Mouse (Mus musculus): ENCODE results near the gene Nck2. TPM values are rescaled to one million over a fixed set of nuclear protein-coding genes. Genes with fewer than 3 reads are reported as not detected.

Nck2 gene
- polyA plus RNA-seq, 1 experiment from 2014 or later: 35.3 TPM

DNA sequence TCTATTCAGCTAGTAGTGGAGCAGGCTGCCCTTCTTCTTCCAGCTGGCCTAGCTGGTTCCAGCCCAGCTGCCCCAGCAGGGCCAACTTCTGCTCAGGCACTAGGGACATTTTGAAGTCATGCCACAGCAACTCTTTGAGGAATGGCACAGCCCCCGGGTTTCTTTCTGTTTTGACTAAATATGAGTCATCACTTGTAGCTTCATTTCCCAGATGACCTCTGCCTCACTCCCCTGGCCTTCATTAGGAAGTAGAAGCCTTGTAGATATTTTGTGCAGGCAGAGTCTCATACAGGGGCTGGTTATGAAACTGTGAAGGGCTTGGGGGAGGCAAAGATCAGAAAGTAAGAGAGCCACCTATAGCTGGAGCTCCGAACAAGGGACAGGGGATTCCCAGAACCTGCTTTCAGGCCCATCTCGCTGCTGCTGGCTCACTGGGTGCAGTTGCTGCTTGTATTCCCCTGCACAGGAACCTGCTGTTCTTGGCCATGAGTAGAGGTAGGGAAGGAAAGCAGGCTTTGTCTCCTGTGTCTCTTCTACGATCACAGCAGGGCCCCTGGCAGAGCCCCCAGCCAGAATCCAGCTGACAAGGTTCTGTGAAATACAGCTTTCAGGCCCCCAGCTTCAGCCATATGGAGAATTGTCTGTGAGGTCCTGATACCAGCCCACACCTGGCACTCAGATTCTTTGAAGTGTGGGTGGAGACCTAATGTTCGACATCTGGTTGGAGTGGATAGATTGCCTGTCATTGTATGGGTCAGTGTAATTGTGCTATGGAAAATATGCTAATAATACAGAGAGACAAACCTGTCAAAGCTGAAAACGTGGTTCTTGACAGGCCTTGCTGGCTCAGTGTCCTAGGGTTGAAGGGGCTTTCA, 30.4 kb downstream of the Nck2 start:
- peak overlapping the region; percentile 48; the same call in 1 of the 2 replicates for H3K27ac ChIP-seq
- H3K4me1 ChIP-seq: peaks cover 48% of the 10 kb centered on the region
- 80% methylated on average over 6 of the region's 6 CpGs for WGBS

DNA sequence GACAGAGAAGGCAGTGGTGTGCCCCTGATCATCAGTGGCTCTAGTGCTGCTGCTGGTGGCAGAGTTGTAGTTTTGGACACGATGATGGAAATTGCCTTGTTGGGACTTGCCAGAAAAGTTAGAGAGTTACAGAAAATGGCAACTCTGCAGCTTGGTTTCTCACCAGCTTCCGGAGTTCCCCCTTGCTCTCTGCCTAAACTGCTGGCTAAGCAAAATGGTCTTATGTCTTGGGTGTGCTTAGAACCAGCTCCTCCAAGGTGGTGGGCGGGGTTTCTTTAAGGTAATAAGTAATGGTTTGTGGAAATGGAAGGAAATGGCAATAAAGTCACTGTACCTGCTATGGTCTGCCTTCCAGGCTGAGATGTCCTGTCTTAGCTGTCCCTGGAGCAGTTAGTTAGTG, 33.6 kb downstream of the Nck2 start:
- DNase-seq (ENCODE audit: extremely low spot score, low spot score): no peak
- Histone ChIP-seq H3K27ac (no peak overlapping the region), H3K36me3 (replicated peaks) (0 out of 2 replicates have a peak, but pooled peaks cover 5% of the 10 kb centered on the region), H3K4me1 (peaks cover 31% of the 10 kb centered on the region), H3K27me3 (ENCODE audit: poor library complexity, severe bottlenecking) (no peaks in the 10 kb centered on the region), H3K4me3 (no peak overlapping the region), H3K9me3 (no peaks in the 10 kb centered on the region)
- WGBS: 90% methylated on average over 3 of the region's 3 CpGs

More for the DNA sequence above, 30.4 kb downstream of the Nck2 start:
- Histone ChIP-seq H3K9me3 (no peaks in the 10 kb centered on the region), H3K27me3 (ENCODE audit: poor library complexity, severe bottlenecking) (no peaks in the 10 kb centered on the region), H3K4me3 (no peak overlapping the region), H3K36me3 (replicated peaks) (0 out of 2 replicates have a peak, but pooled peaks cover 2% of the 10 kb centered on the region)
- no peak for DNase-seq (ENCODE audit: extremely low spot score, low spot score)

DNA sequence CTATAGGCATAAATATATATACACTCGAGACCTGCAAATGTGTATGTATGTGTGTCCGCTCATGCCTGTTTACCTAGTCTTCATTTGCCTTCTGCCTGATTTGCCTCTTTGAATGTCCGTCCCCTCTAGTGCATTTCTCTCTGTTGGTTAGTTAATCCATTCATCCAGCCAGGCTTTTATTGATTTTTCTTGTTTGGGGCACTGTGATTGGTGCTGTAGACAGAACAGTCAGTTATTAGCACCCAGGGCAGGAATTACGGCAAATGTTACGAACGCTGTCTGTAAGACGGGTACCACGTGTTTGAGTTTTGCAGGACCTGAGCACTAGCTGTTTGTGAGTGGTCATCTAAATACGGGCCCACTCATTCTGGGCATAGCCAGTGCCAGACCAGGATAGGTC, 40.8 kb downstream of the Nck2 start:
- Histone ChIP-seq H3K4me1 (peaks cover 27% of the 10 kb centered on the region), H3K4me3 (no peak overlapping the region), H3K27me3 (ENCODE audit: poor library complexity, severe bottlenecking) (no peaks in the 10 kb centered on the region), H3K9me3 (no peaks in the 10 kb centered on the region), H3K27ac (no peak overlapping the region), H3K36me3 (replicated peaks) (no peaks in the 10 kb centered on the region)
- no peak for DNase-seq (ENCODE audit: extremely low spot score, low spot score)
- WGBS: 85% methylated on average over 9 of the region's 9 CpGs

DNA sequence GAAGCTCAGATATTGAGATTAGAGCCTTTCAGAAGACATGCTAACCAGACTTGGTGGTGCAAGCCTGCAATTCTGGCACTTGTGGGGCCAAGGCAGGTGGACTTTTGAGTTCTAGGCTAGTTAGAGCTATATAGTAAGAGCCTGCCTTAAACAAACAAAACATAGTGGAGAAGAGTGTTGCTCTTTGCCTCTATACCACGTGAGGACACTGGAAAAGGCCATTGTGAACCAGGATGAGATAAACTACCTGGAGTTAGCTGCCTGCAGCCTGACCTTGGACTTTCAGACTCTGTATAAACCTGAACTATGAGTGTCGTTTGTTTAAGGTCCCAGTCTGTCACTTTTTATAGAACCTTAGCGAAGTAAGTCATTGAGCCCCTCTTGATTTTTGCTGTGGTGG, 42.1 kb downstream of the Nck2 start:
- no peaks in the 10 kb centered on the region for H3K27me3 ChIP-seq (ENCODE audit: poor library complexity, severe bottlenecking)
- H3K9me3 ChIP-seq: no peaks in the 10 kb centered on the region
- 88% methylated on average over 3 of the region's 3 CpGs for WGBS
- H3K36me3 ChIP-seq (replicated peaks): peaks cover under 1% of the 10 kb centered on the region; the same call in 1 of the 2 replicates
- peaks cover 27% of the 10 kb centered on the region for H3K4me1 ChIP-seq
- no peak overlapping the region for H3K4me3 ChIP-seq
- no peak overlapping the region for H3K27ac ChIP-seq
- no peak for DNase-seq (ENCODE audit: extremely low spot score, low spot score)

DNA sequence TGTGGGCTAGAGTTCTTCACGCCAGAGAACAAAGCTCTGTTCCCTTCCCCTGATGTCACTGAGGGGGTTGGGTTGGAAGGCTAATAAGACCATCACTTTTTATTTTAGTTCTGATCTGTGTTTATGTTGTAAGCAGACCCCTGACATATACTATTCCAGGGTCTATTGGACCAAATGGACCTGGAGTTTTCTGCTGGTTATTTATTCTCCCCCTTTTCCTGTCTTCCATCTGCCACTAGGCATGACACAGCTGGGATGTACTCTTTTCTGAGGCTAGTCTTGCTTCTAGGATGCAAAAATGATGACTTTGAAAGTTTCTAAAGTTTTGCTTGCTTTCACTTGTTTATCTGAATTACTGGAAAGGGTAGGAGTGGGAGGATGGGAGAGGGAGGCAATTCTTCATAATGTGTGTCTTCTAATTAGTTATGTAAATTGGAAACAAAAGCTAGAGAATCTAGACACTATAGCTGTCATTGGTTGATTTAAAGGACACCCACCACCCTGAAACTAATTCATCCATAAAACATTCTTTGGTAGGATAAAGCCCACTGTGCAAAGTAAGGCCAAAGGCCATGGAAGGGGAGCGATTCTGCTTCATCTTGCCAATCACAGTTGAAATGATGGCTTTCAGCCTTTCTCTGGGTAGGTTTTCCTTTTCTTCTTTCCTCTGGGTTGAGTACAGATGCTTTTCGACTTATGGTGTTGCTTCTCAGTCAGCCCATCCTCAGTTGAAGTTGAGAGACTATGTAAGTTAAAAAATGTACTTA, 42.8 kb downstream of the Nck2 start:
- H3K27ac ChIP-seq: no peak overlapping the region
- DNase-seq (ENCODE audit: extremely low spot score, low spot score): no peak
- H3K4me3 ChIP-seq: no peak overlapping the region
- 70% methylated on average over 3 of the region's 3 CpGs for whole genome bisulfite sequencing
- H3K36me3 ChIP-seq (replicated peaks): peaks cover 4% of the 10 kb centered on the region
- H3K4me1 ChIP-seq: peaks cover 27% of the 10 kb centered on the region
- H3K27me3 ChIP-seq (ENCODE audit: poor library complexity, severe bottlenecking): no peaks in the 10 kb centered on the region
- no peaks in the 10 kb centered on the region for H3K9me3 ChIP-seq

DNA sequence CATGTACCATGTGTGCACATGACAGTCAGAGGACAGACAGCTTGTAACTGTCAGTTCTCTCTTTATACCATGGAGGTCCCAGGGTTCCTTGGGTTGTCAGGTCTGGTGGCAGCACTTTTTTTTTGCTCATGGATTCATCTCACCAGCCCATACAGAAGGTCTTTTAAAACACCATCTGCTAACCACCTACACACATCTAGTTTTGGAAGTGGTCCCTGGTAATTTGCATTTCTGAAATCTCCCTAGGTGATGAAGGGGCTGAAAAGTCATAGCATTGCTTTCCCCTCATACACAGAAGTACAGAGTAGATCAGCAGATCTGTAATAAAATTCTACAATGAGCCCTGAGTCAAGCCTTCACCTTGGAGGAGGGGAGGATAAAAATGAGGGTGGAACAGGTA, 44.9 kb downstream of the Nck2 start:
- peaks cover 27% of the 10 kb centered on the region for H3K4me1 ChIP-seq
- DNase-seq (ENCODE audit: extremely low spot score, low spot score): no peak
- no peak overlapping the region for H3K27ac ChIP-seq
- no peaks in the 10 kb centered on the region for H3K9me3 ChIP-seq
- H3K36me3 ChIP-seq (replicated peaks): peaks cover 4% of the 10 kb centered on the region
- no peaks in the 10 kb centered on the region for H3K27me3 ChIP-seq (ENCODE audit: poor library complexity, severe bottlenecking)
- H3K4me3 ChIP-seq: no peak overlapping the region

DNA sequence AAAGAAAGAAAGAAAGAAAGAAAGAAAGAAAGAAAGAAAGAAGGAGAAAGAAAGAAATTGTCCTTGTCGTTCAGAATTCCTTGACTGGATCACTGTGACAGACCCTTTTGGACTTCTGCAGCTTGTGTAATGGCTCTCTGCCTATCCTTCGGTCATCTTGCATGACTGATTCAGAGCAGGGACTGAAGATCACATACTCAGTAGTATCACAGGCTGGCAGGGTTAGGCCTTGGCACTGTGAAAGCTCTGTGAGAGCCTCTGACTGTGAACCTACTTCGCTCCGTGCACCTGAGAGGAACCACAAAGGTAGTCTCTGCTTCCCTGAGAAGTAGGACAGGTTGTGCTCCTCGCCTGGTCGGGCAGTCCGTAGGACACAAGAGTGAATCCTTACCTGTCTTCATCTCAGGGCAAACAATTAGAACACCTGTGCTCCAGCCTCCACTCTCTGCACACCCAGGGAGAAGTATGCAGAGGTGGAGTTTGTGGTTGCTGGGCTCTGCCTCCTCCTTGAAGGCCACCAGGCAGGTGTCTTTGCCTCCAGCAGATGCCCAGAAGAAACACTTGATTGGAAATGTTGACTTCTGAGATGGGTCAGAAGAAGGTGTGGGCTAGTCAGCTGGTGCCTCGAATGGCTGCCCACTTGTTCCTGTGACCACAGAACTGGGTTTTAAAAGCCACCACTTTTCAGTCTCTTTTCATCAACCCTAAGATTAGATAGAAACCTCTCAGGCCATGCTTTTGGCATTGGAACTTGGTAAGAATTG, 47.3 kb downstream of the Nck2 start:
- Histone ChIP-seq H3K27ac (no peak overlapping the region), H3K36me3 (replicated peaks) (peaks cover 4% of the 10 kb centered on the region), H3K4me1 (peaks cover 9% of the 10 kb centered on the region), H3K9me3 (no peaks in the 10 kb centered on the region), H3K27me3 (ENCODE audit: poor library complexity, severe bottlenecking) (no peaks in the 10 kb centered on the region), H3K4me3 (no peak overlapping the region)
- DNase-seq (ENCODE audit: extremely low spot score, low spot score): no peak
- WGBS: 92% methylated on average over 8 of the region's 8 CpGs

DNA sequence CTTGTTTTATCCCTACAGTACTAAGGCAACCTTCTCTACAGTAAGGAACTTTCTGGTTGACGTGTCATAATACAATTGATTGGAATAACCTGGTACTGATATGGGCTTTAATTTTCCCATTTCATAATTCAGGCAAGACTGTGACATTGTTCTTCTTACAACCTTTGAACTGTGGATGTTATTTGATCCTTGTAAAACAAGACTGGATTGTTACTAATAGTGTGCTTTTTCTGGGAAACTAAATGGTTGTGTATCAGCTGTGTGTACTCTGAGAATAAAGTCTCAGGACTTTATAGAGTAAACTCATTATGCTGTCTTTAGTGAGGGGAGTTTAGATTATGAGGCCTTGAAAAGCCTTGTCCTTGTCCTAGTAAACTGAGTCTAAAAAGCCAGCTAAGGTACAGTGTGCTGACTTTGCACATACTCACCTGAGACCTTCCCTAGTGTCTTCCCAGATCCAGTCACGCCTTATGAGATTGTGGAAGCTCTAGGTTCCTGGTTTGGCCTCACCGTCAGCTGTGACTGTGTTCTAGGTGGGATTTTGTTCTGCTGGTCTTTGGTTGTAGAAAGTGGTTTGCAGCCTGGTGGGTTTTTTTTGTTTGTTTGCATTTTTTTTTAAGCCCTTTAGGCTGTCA, 48.5 kb downstream of the Nck2 start:
- no peak overlapping the region for H3K4me3 ChIP-seq
- H3K27ac ChIP-seq: no peak overlapping the region
- H3K36me3 ChIP-seq (replicated peaks): peaks cover 4% of the 10 kb centered on the region
- H3K4me1 ChIP-seq: peaks cover 10% of the 10 kb centered on the region
- H3K9me3 ChIP-seq: no peaks in the 10 kb centered on the region
- WGBS: 94% methylated on average over 3 of the region's 3 CpGs
- DNase-seq (ENCODE audit: extremely low spot score, low spot score): no peak
- H3K27me3 ChIP-seq (ENCODE audit: poor library complexity, severe bottlenecking): no peaks in the 10 kb centered on the region

DNA sequence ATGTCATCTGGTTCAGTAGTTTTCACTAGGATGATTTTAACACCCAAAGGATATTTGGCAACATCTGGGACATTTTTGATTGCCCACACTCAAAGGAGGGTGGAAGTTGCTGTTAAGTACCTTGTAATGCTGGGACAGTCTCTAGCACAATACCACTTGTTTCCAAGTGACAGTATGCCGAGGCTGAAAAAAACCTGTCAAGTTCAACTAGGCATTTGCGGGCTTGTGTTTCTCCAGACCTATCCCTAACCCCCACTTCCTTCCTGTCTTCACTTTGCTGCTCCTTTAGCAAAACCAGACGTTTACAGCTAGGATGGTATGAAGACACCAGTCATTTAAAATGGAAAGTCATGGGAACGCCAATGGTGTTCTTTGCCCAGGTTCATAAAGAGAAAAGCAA, 51.7 kb downstream of the Nck2 start:
- WGBS: 73% methylated on average over 4 of the region's 4 CpGs
- Histone ChIP-seq H3K27ac (no peak overlapping the region), H3K36me3 (replicated peaks) (peaks cover 4% of the 10 kb centered on the region), H3K9me3 (no peaks in the 10 kb centered on the region), H3K27me3 (ENCODE audit: poor library complexity, severe bottlenecking) (peaks cover 7% of the 10 kb centered on the region; the same call in 1 of the 2 replicates), H3K4me1 (peaks cover 29% of the 10 kb centered on the region), H3K4me3 (no peak overlapping the region)
- no peak for DNase-seq (ENCODE audit: extremely low spot score, low spot score)

DNA sequence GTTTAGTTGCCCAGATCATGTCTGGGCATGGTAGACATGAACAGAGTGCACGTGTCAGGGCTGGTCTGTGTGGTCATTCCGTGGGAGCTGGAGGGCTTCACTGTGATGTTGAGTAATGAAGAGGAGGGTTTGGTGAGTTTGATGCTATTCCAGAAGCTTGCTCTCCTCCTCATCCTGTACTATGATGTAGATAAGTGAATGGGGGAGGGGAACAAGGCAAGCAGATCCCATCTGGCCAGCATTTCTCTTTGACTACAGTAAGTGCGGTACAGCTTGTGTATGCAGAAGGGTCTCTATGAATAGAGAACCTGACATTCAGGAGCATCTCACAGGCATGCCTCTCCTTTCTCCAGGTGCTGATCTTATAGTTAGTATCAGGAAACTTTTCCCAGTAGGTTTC, 52.6 kb downstream of the Nck2 start:
- peaks cover 32% of the 10 kb centered on the region for H3K4me1 ChIP-seq
- WGBS: 92% methylated on average over 3 of the region's 3 CpGs

DNA sequence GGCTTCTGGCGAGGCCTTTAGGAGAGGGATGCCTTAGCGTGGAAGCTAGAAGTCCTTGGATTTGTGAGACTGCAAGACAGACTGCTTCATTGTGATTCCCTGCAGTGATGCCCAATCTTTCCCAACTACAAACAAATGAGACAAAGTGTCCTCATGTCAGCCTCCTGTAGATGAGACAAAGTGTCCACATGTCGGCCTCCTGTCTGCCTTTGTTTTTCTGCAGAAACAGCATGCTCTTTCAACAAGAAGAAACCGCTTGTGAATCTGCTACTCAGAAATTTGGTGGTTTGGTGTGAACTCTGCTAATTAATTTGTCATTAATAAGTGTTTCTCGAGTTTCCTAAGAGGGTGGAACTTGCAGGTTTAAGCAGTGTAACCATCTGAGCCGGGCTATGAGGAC, 53.6 kb downstream of the Nck2 start:
- 73% methylated on average over 6 of the region's 6 CpGs for WGBS
- DNase-seq (ENCODE audit: extremely low spot score, low spot score): no peak
- H3K4me1 ChIP-seq: peaks cover 39% of the 10 kb centered on the region
- no peak overlapping the region for H3K4me3 ChIP-seq
- no peaks in the 10 kb centered on the region for H3K9me3 ChIP-seq
- no peaks in the 10 kb centered on the region for H3K36me3 ChIP-seq (replicated peaks)
- H3K27ac ChIP-seq: no peak overlapping the region
- H3K27me3 ChIP-seq (ENCODE audit: poor library complexity, severe bottlenecking): peaks cover 26% of the 10 kb centered on the region; the same call in 1 of the 2 replicates

More for the DNA sequence above, 52.6 kb downstream of the Nck2 start:
- no peak for DNase-seq (ENCODE audit: extremely low spot score, low spot score)
- H3K9me3 ChIP-seq: no peaks in the 10 kb centered on the region
- no peak overlapping the region for H3K27ac ChIP-seq
- H3K36me3 ChIP-seq (replicated peaks): no peaks in the 10 kb centered on the region
- H3K27me3 ChIP-seq (ENCODE audit: poor library complexity, severe bottlenecking): peaks cover 16% of the 10 kb centered on the region; the same call in 1 of the 2 replicates
- H3K4me3 ChIP-seq: no peak overlapping the region

DNA sequence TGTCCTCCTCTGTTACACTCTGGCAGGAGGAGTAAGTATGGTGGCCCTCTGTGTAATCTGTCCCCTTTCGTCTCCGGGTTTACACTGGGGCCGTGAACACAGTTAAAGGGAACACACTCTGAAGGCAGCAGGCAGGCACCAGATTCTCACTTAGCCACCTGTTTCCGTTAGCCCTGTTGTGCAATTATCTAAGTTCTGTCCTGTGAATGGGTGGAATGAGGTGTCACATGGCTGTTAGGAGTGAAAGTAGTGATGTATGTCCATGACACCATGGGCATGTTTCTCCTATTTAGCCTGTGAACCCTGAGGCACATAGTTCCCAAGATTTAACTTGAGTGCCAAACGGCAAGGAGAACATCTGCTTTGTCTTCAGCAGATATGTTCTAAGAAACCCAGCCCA, 55.7 kb downstream of the Nck2 start:
- Histone ChIP-seq H3K4me3 (no peak overlapping the region), H3K27me3 (ENCODE audit: poor library complexity, severe bottlenecking) (peaks cover 34% of the 10 kb centered on the region; the same call in 1 of the 2 replicates), H3K27ac (no peak overlapping the region), H3K9me3 (no peaks in the 10 kb centered on the region), H3K4me1 (peaks cover 52% of the 10 kb centered on the region), H3K36me3 (replicated peaks) (no peaks in the 10 kb centered on the region)
- 89% methylated on average over 5 of the region's 5 CpGs for WGBS
- no peak for DNase-seq (ENCODE audit: extremely low spot score, low spot score)
